Mouse (Mus musculus): Measurements from ENCODE around the gene Ccdc84.

Ccdc84 gene

DNA sequence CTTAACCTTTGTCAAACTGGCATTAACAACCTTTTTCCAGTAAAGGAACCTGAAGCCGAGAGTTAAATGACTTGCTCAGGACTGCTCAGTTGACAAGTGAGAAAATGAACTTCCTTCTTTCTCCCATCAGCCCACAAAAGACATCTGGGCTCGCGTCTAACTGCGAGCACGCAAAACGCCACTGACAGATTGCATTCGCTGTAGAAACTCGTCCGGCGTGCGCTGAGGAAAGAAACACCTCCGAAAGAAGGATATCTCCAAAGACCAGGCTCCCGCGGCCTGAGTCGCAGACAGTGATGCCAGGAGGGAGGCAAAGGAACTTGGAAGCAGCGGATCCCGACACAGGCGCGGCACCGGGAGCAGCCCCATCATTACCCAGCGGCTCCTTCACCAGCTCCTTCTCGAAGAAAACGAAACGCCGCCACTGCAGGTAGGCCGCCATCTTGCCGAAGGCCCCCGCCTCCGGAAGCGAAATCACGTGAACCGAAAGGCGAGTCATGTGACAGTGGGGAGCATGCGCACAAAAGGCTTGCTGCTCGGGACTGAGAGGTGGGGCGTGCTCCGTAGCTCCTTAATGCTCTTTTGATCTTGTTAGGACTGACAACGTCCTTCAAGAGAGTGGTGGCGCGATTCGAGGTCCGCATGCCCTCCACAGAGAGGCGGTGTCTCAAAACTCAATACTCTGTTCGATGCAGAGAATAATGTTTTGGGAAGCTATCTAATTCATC lies 57.0 kb downstream of the Ccdc84 start, which contains the start of gene Vps11:
Gene Vps11, minus strand, starts transcription at position 481 of the 728 bp plus-strand sequence.
- DNase-seq = peak; percentile 96
